Mouse (Mus musculus) lung, embryonic 15.5 days (tissue): Measurements from ENCODE around the gene Diras2. TPM values are rescaled to one million over a fixed set of nuclear protein-coding genes. Genes with fewer than 3 reads are reported as not detected.
A peak's percentile ranks its signal among the peaks of the same experiment; 100 is the strongest.

Experiments
- ATAC-seq: fragments of 200-750 bp; cut with Nextera tagmentation; 2 replicates; pipeline ENCODE4 v1.8.0; 2017; ENCODE audit warnings: moderate number of reproducible peaks, borderline replicate concordance; ENCODE audit not compliant: low FRiP score, low TSS enrichment; ENCODE audit errors: extremely low read depth
- H3K27ac ChIP-seq: fragments of 300-500 bp; sonication (generic); 2 replicates; pipeline ENCODE4 v1.5.1; 2015; ENCODE audit warnings: moderate library complexity, mild to moderate bottlenecking, inconsistent platforms
- H3K27me3 ChIP-seq: fragments of 300-500 bp; sonication (generic); 2 replicates; pipeline ENCODE4 v1.6.1; 2015; ENCODE audit warnings: inconsistent platforms
- H3K36me3 ChIP-seq: fragments of 300-500 bp; sonication (generic); 2 replicates; pipeline ENCODE4 v1.6.1; 2015; ENCODE audit warnings: inconsistent platforms
- H3K4me1 ChIP-seq: fragments of 300-500 bp; sonication (generic); 2 replicates; pipeline ENCODE4 v1.6.1; 2015; ENCODE audit warnings: inconsistent platforms
- H3K4me2 ChIP-seq: fragments of 300-500 bp; sonication (generic); 2 replicates; pipeline ENCODE4 v1.6.1; 2015; ENCODE audit warnings: inconsistent platforms, mild to moderate bottlenecking, moderate library complexity
- H3K4me3 ChIP-seq: fragments of 300-500 bp; sonication (generic); 2 replicates; pipeline ENCODE4 v1.5.1; 2015; ENCODE audit warnings: mild to moderate bottlenecking, inconsistent platforms
- H3K9ac ChIP-seq: fragments of 300-500 bp; sonication (generic); 2 replicates; pipeline ENCODE4 v1.6.1; 2015; ENCODE audit warnings: inconsistent platforms
- H3K9me3 ChIP-seq: fragments of 300-500 bp; sonication (generic); 2 replicates; pipeline ENCODE4 v1.6.1; 2016; ENCODE audit warnings: inconsistent platforms
- WGBS: fragments of 180-500 bp; shearing (Covaris S2); methylation state at CpG from one replicate; pipeline ENCODE4 v1.1.7; 2015; 5-methylcytosine and 5-hydroxymethylcytosine counted together
- polyA plus RNA-seq: library from polyadenylated mRNA; unstranded; fragments of >200 nt; fragmentation: Nextera tagmentation; extraction: Ambion mirVana; gene quantifications from 2 replicates; pipeline ENCODE4 v1.2.1, GENCODE M21; 2015

The Diras2 gene
- polyA plus RNA-seq, result 0.19 and 0.36 TPM in 2 replicates

GRCm38 (mm10) chr13:52531121-52531520, at the start of gene Diras2:
Diras2 (minus strand) TSS chr13:52531279.
- no peak for ATAC-seq
- Histone ChIP-seq H3K4me2 (peak within 1 kb of the TSS; percentile 85), H3K36me3 (no peaks in the 10 kb centered on the region), H3K27ac (no peak within 1 kb of the TSS), H3K4me3 (peak within 1 kb of the TSS; percentile 40), H3K9me3 (no peaks in the 10 kb centered on the region), H3K9ac (peak within 1 kb of the TSS; percentile 17; the same call in 1 of the 2 replicates), H3K27me3 (peaks cover 24% of the 10 kb centered on the region), H3K4me1 (peaks cover 8% of the 10 kb centered on the region)
- 36% methylated on average over 9 of the region's 9 CpGs for WGBS

GRCm38 (mm10) chr13:52578776-52579175, 47.7 kb upstream of the Diras2 start:
- no peak for ATAC-seq
- 62% methylated on average over 2 of the region's 2 CpGs for WGBS
- Histone ChIP-seq H3K9me3 (no peaks in the 10 kb centered on the region), H3K36me3 (no peaks in the 10 kb centered on the region), H3K27me3 (no peaks in the 10 kb centered on the region), H3K4me2 (no peak overlapping the region), H3K4me1 (peaks cover 20% of the 10 kb centered on the region), H3K27ac (no peak overlapping the region), H3K4me3 (no peak overlapping the region), H3K9ac (no peak overlapping the region)

GRCm38 (mm10) chr13:52577939-52578338, 46.9 kb upstream of the Diras2 start:
- Histone ChIP-seq H3K27ac (no peak overlapping the region; the same call in 1 of the 2 replicates), H3K9me3 (no peaks in the 10 kb centered on the region), H3K4me2 (no peak overlapping the region), H3K27me3 (no peaks in the 10 kb centered on the region), H3K4me1 (peaks cover 20% of the 10 kb centered on the region), H3K4me3 (no peak overlapping the region), H3K9ac (no peak overlapping the region), H3K36me3 (no peaks in the 10 kb centered on the region)
- 7% methylated on average over 4 of the region's 4 CpGs for WGBS
- ATAC-seq, result peak; percentile 55; the same call in 1 of the 2 replicates

GRCm38 (mm10) chr13:52577326-52577920, 46.3 kb upstream of the Diras2 start:
- Histone ChIP-seq H3K9me3 (no peaks in the 10 kb centered on the region), H3K9ac (no peak overlapping the region), H3K4me2 (no peak overlapping the region), H3K27me3 (no peaks in the 10 kb centered on the region), H3K4me1 (peaks cover 18% of the 10 kb centered on the region), H3K36me3 (no peaks in the 10 kb centered on the region), H3K4me3 (no peak overlapping the region), H3K27ac (no peak overlapping the region; the same call in 1 of the 2 replicates)
- ATAC-seq, result no peak
- 33% methylated on average over 3 of the region's 3 CpGs for WGBS

GRCm38 (mm10) chr13:52576841-52577240, 45.8 kb upstream of the Diras2 start:
- Histone ChIP-seq H3K36me3 (no peaks in the 10 kb centered on the region), H3K9me3 (no peaks in the 10 kb centered on the region), H3K4me3 (no peak overlapping the region), H3K4me1 (peaks cover 16% of the 10 kb centered on the region), H3K9ac (no peak overlapping the region), H3K27me3 (no peaks in the 10 kb centered on the region), H3K4me2 (no peak overlapping the region), H3K27ac (no peak overlapping the region)
- 13% methylated on average over 10 of the region's 10 CpGs for WGBS
- no peak for ATAC-seq

- Histone ChIP-seq H3K4me2 (no peak overlapping the region), H3K27me3 (no peaks in the 10 kb centered on the region), H3K9ac (no peak overlapping the region), H3K27ac (no peak overlapping the region), H3K4me3 (no peak overlapping the region), H3K36me3 (no peaks in the 10 kb centered on the region), H3K9me3 (no peaks in the 10 kb centered on the region), H3K4me1 (peaks cover 16% of the 10 kb centered on the region)
- ATAC-seq, result no peak
- WGBS, result 47% methylated on average over 7 of the region's 7 CpGs
Measured at GRCm38 (mm10) chr13:52576021-52576614, 45.0 kb upstream of the Diras2 start.

GRCm38 (mm10) chr13:52575483-52575882, 44.4 kb upstream of the Diras2 start:
- ATAC-seq, result no peak
- no peak overlapping the region for H3K4me3 ChIP-seq
- no peak overlapping the region for H3K27ac ChIP-seq
- no peaks in the 10 kb centered on the region for H3K9me3 ChIP-seq
- 78% methylated on average over 6 of the region's 6 CpGs for WGBS
- H3K27me3 ChIP-seq, result no peaks in the 10 kb centered on the region
- no peak overlapping the region for H3K9ac ChIP-seq
- no peaks in the 10 kb centered on the region for H3K36me3 ChIP-seq
- no peak overlapping the region for H3K4me2 ChIP-seq
- H3K4me1 ChIP-seq, result peaks cover 16% of the 10 kb centered on the region

GRCm38 (mm10) chr13:52574311-52574710, 43.2 kb upstream of the Diras2 start:
- ATAC-seq, result no peak
- 76% methylated on average over 2 of the region's 2 CpGs for WGBS
- Histone ChIP-seq H3K36me3 (no peaks in the 10 kb centered on the region), H3K9me3 (no peaks in the 10 kb centered on the region), H3K4me3 (no peak overlapping the region), H3K4me1 (peaks cover 16% of the 10 kb centered on the region), H3K27ac (no peak overlapping the region), H3K27me3 (no peaks in the 10 kb centered on the region), H3K9ac (no peak overlapping the region), H3K4me2 (no peak overlapping the region)

GRCm38 (mm10) chr13:52572451-52573446, 41.7 kb upstream of the Diras2 start:
- no peaks in the 10 kb centered on the region for H3K36me3 ChIP-seq
- no peaks in the 10 kb centered on the region for H3K27me3 ChIP-seq
- ATAC-seq, result no peak
- H3K27ac ChIP-seq, result no peak overlapping the region
- no peak overlapping the region for H3K9ac ChIP-seq
- no peak overlapping the region for H3K4me2 ChIP-seq
- peaks cover 19% of the 10 kb centered on the region for H3K4me1 ChIP-seq
- no peak overlapping the region for H3K4me3 ChIP-seq
- WGBS, result 64% methylated on average over 9 of the region's 9 CpGs
- H3K9me3 ChIP-seq, result no peaks in the 10 kb centered on the region

GRCm38 (mm10) chr13:52571591-52572384, 40.7 kb upstream of the Diras2 start:
- WGBS, result 48% methylated on average over 11 of the region's 11 CpGs
- no peak overlapping the region for H3K4me3 ChIP-seq
- H3K4me1 ChIP-seq, result peaks cover 9% of the 10 kb centered on the region; the same call in 1 of the 2 replicates
- no peaks in the 10 kb centered on the region for H3K9me3 ChIP-seq
- no peak overlapping the region for H3K4me2 ChIP-seq
- H3K27ac ChIP-seq, result no peak overlapping the region
- no peaks in the 10 kb centered on the region for H3K36me3 ChIP-seq
- no peaks in the 10 kb centered on the region for H3K27me3 ChIP-seq
- H3K9ac ChIP-seq, result no peak overlapping the region
- no peak for ATAC-seq

- H3K27me3 ChIP-seq, result no peaks in the 10 kb centered on the region
- H3K4me3 ChIP-seq, result no peak overlapping the region
- ATAC-seq, result no peak
- no peaks in the 10 kb centered on the region for H3K36me3 ChIP-seq
- no peaks in the 10 kb centered on the region for H3K9me3 ChIP-seq
- WGBS, result 91% methylated on average over 9 of the region's 9 CpGs
- H3K27ac ChIP-seq, result no peak overlapping the region
- no peak overlapping the region for H3K4me2 ChIP-seq
- H3K9ac ChIP-seq, result no peak overlapping the region
- 0 out of 2 replicates have a peak, but pooled peaks cover 6% of the 10 kb centered on the region for H3K4me1 ChIP-seq
Measured at GRCm38 (mm10) chr13:52570276-52570675, 39.2 kb upstream of the Diras2 start.
